Mouse (Mus musculus) kidney, embryonic 16.5 days (tissue): ENCODE measurements at regions not wholly inside any gene's neighbourhood (a gene's known extent, or its start where the extent isn't known, plus 50 kb on each side); places are given as distances from the start of the nearest gene placed in this dataset.

Experiments
- ATAC-seq: fragments of 200-750 bp; cut with Nextera tagmentation; 2 replicates; pipeline ENCODE4 v1.8.0; 2017; ENCODE audit warnings: moderate TSS enrichment; ENCODE audit not compliant: low FRiP score, low TSS enrichment
- H3K27ac ChIP-seq: fragments of 300-500 bp; sonication (generic); 2 replicates; pipeline ENCODE4 v1.5.1; 2014; ENCODE audit warnings: low read length
- H3K27me3 ChIP-seq: fragments of 300-500 bp; sonication (generic); 2 replicates; pipeline ENCODE4 v1.6.1; 2014; ENCODE audit warnings: low read length, control low read depth, mixed read lengths; ENCODE audit not compliant: insufficient read depth
- H3K36me3 ChIP-seq: fragments of 300-500 bp; sonication (generic); 2 replicates; pipeline ENCODE4 v1.6.1; 2014; ENCODE audit warnings: low read length, control low read depth, mixed read lengths; ENCODE audit not compliant: insufficient read depth
- H3K4me1 ChIP-seq: fragments of 300-500 bp; sonication (generic); 2 replicates; pipeline ENCODE4 v1.6.1; 2014; ENCODE audit warnings: low read length, control low read depth, mixed read lengths; ENCODE audit not compliant: insufficient read depth
- H3K4me2 ChIP-seq: fragments of 300-500 bp; sonication (generic); replicated peaks from 2 replicates; pipeline ENCODE4 v1.6.1; 2014; ENCODE audit warnings: low read depth, low read length
- H3K4me3 ChIP-seq: fragments of 300-500 bp; sonication (generic); 2 replicates; pipeline ENCODE4 v1.5.1; 2014; ENCODE audit warnings: mild to moderate bottlenecking, low read length
- H3K9ac ChIP-seq: fragments of 300-500 bp; sonication (generic); replicated peaks from 2 replicates; pipeline ENCODE4 v1.6.1; 2014; ENCODE audit warnings: low read length
- H3K9me3 ChIP-seq: fragments of 300-500 bp; sonication (generic); 2 replicates; pipeline ENCODE4 v1.6.1; 2016; ENCODE audit warnings: low read length, control low read depth
- WGBS: fragments of 180-500 bp; shearing (Covaris S2); extraction: QIAGEN DNeasy Blood & Tissue Kit; methylation state at CpG from one replicate; pipeline ENCODE4 v1.1.7; 2014; 5-methylcytosine and 5-hydroxymethylcytosine counted together

GRCm38 (mm10) chr12:106872966-106873730 lies 615.3 kb upstream of the 3110018I06Rik start:
- Histone ChIP-seq H3K27ac (no peak overlapping the region), H3K9ac (no peak overlapping the region), H3K9me3 (no peaks in the 10 kb centered on the region), H3K36me3 (no peaks in the 10 kb centered on the region), H3K4me1 (no peaks in the 10 kb centered on the region), H3K4me2 (no peak overlapping the region), H3K4me3 (no peak overlapping the region), H3K27me3 (no peaks in the 10 kb centered on the region)
- no peak for ATAC-seq
- WGBS, result 81% methylated on average over 11 of the region's 11 CpGs

- no peaks in the 10 kb centered on the region for H3K4me1 ChIP-seq
- H3K27ac ChIP-seq, result no peak overlapping the region
- no peak overlapping the region for H3K4me2 ChIP-seq
- no peak overlapping the region for H3K4me3 ChIP-seq
- H3K27me3 ChIP-seq, result no peaks in the 10 kb centered on the region
- H3K9me3 ChIP-seq, result no peaks in the 10 kb centered on the region
- H3K36me3 ChIP-seq, result no peaks in the 10 kb centered on the region
- 75% methylated on average over 6 of the region's 6 CpGs for WGBS
- H3K9ac ChIP-seq, result no peak overlapping the region
- ATAC-seq, result no peak
These were observed 598.1 kb upstream of the 3110018I06Rik start for GRCm38 (mm10) chr12:106890319-106890718.

GRCm38 (mm10) chr12:106894061-106894460 lies 594.4 kb upstream of the 3110018I06Rik start:
- Histone ChIP-seq H3K4me3 (no peak overlapping the region), H3K36me3 (no peaks in the 10 kb centered on the region), H3K9ac (no peak overlapping the region), H3K27me3 (no peaks in the 10 kb centered on the region), H3K27ac (no peak overlapping the region), H3K4me2 (no peak overlapping the region), H3K4me1 (no peaks in the 10 kb centered on the region), H3K9me3 (no peaks in the 10 kb centered on the region)
- no peak for ATAC-seq
- 56% methylated on average over 1 of the region's 1 CpGs for WGBS

- no peaks in the 10 kb centered on the region for H3K4me1 ChIP-seq
- H3K9me3 ChIP-seq, result no peaks in the 10 kb centered on the region
- ATAC-seq, result no peak
- WGBS, result 62% methylated on average over 5 of the region's 5 CpGs
- no peak overlapping the region for H3K4me2 ChIP-seq
- H3K4me3 ChIP-seq, result no peak overlapping the region
- no peaks in the 10 kb centered on the region for H3K27me3 ChIP-seq
- H3K36me3 ChIP-seq, result no peaks in the 10 kb centered on the region
- H3K27ac ChIP-seq, result no peak overlapping the region
- no peak overlapping the region for H3K9ac ChIP-seq
These were observed 584.2 kb upstream of the 3110018I06Rik start for GRCm38 (mm10) chr12:106904202-106904601.

- 66% methylated on average over 3 of the region's 3 CpGs for WGBS
- no peak for ATAC-seq
- no peaks in the 10 kb centered on the region for H3K4me1 ChIP-seq
- no peaks in the 10 kb centered on the region for H3K27me3 ChIP-seq
- no peaks in the 10 kb centered on the region for H3K36me3 ChIP-seq
- H3K4me2 ChIP-seq, result no peak overlapping the region
- H3K9ac ChIP-seq, result no peak overlapping the region
- H3K27ac ChIP-seq, result no peak overlapping the region
- no peaks in the 10 kb centered on the region for H3K9me3 ChIP-seq
- H3K4me3 ChIP-seq, result no peak overlapping the region
These were observed 575.6 kb upstream of the 3110018I06Rik start for GRCm38 (mm10) chr12:106912782-106913181.

- no peaks in the 10 kb centered on the region for H3K9me3 ChIP-seq
- H3K27ac ChIP-seq, result no peak overlapping the region
- WGBS, result 52% methylated on average over 12 of the region's 12 CpGs
- H3K4me2 ChIP-seq, result no peak overlapping the region
- no peak for ATAC-seq
- no peak overlapping the region for H3K9ac ChIP-seq
- H3K27me3 ChIP-seq, result no peaks in the 10 kb centered on the region
- no peaks in the 10 kb centered on the region for H3K36me3 ChIP-seq
- no peak overlapping the region for H3K4me3 ChIP-seq
- H3K4me1 ChIP-seq, result 0 out of 2 replicates have a peak, but pooled peaks cover 5% of the 10 kb centered on the region
These were observed 565.9 kb upstream of the 3110018I06Rik start for GRCm38 (mm10) chr12:106922571-106922991.

GRCm38 (mm10) chr12:106928389-106928788 lies 560.0 kb upstream of the 3110018I06Rik start:
- no peaks in the 10 kb centered on the region for H3K27me3 ChIP-seq
- no peaks in the 10 kb centered on the region for H3K36me3 ChIP-seq
- no peak overlapping the region for H3K4me3 ChIP-seq
- no peak for ATAC-seq
- H3K4me1 ChIP-seq, result 0 out of 2 replicates have a peak, but pooled peaks cover 1% of the 10 kb centered on the region
- H3K27ac ChIP-seq, result no peak overlapping the region
- 81% methylated on average over 5 of the region's 5 CpGs for WGBS
- H3K9me3 ChIP-seq, result no peaks in the 10 kb centered on the region
- H3K9ac ChIP-seq, result no peak overlapping the region
- no peak overlapping the region for H3K4me2 ChIP-seq

- Histone ChIP-seq H3K4me3 (no peak overlapping the region), H3K4me2 (no peak overlapping the region), H3K4me1 (no peaks in the 10 kb centered on the region), H3K27me3 (no peaks in the 10 kb centered on the region), H3K27ac (no peak overlapping the region), H3K9ac (no peak overlapping the region), H3K36me3 (no peaks in the 10 kb centered on the region), H3K9me3 (no peaks in the 10 kb centered on the region)
- 69% methylated on average over 13 of the region's 13 CpGs for WGBS
- no peak for ATAC-seq
These were observed 559.3 kb upstream of the 3110018I06Rik start for GRCm38 (mm10) chr12:106929161-106929560.

GRCm38 (mm10) chr12:106931591-106931990 lies 556.8 kb upstream of the 3110018I06Rik start:
- no peak for ATAC-seq
- H3K9me3 ChIP-seq, result no peaks in the 10 kb centered on the region
- H3K36me3 ChIP-seq, result no peaks in the 10 kb centered on the region
- H3K27me3 ChIP-seq, result no peaks in the 10 kb centered on the region
- no peak overlapping the region for H3K9ac ChIP-seq
- no peaks in the 10 kb centered on the region for H3K4me1 ChIP-seq
- no peak overlapping the region for H3K27ac ChIP-seq
- no peak overlapping the region for H3K4me3 ChIP-seq
- no peak overlapping the region for H3K4me2 ChIP-seq
- 87% methylated on average over 3 of the region's 3 CpGs for WGBS

- Histone ChIP-seq H3K4me1 (no peaks in the 10 kb centered on the region), H3K27me3 (no peaks in the 10 kb centered on the region), H3K9ac (no peak overlapping the region), H3K4me3 (no peak overlapping the region), H3K4me2 (no peak overlapping the region), H3K36me3 (no peaks in the 10 kb centered on the region), H3K9me3 (no peaks in the 10 kb centered on the region), H3K27ac (no peak overlapping the region)
- ATAC-seq, result no peak
- WGBS, result 62% methylated on average over 12 of the region's 12 CpGs
These were observed 549.1 kb upstream of the 3110018I06Rik start for GRCm38 (mm10) chr12:106939381-106939780.
